Mouse (Mus musculus) B cell, adult 2 months (primary cell): ENCODE data around the gene Olfr441.
"Not testable (repeated sequence)": the region's sequence is repeated elsewhere in the genome, so short reads cannot be mapped to it uniquely, and the experiment has no call there.

Experiments
- DNase-seq, 2 experiments: peaks; one replicate each; pipeline ENCODE4 v3.0.0; 2022

Gene Olfr441

GRCm38 (mm10) chr6:43106069-43106468, at the start of gene Olfr441:
Olfr441 (plus strand) TSS chr6:43106369.
- DNase-seq: not testable (repeated sequence)

GRCm38 (mm10) chr6:43078750-43079149, 27.4 kb upstream of the Olfr441 start:
- DNase-seq: no peak

GRCm38 (mm10) chr6:43081405-43081804, 24.8 kb upstream of the Olfr441 start:
- DNase-seq: peak; percentile 39 to 54

- DNase-seq: not testable (repeated sequence)
Measured at GRCm38 (mm10) chr6:43146267-43146666, 40.1 kb downstream of the Olfr441 start, which contains the start of gene Olfr237-ps1. Olfr237-ps1 (plus strand) TSS chr6:43146567.

GRCm38 (mm10) chr6:43159502-43159901, 53.3 kb downstream of the Olfr441 start:
- DNase-seq: no peak

GRCm38 (mm10) chr6:43162982-43163381, 56.8 kb downstream of the Olfr441 start, which contains the start of gene Olfr437:
Olfr437 (plus strand) TSS chr6:43163282.
- no peak for DNase-seq

- no peak for DNase-seq
Measured at GRCm38 (mm10) chr6:43167246-43167645, 61.1 kb downstream of the Olfr441 start.
